Mouse (Mus musculus) CH12.LX (cell line): ENCODE data around the gene Vav2. TPM values are rescaled to one million over a fixed set of nuclear protein-coding genes. Genes with fewer than 3 reads are reported as not detected.

Experiments used
- DNase-seq: peaks from one replicate; pipeline ENCODE4 v3.0.0-alpha.2; 2013; ENCODE audit errors: extremely low read depth
- H3K27ac ChIP-seq: 2 replicates; pipeline ENCODE4 v1.5.1; 2012; ENCODE audit warnings: low read depth, mild to moderate bottlenecking, control low read depth, moderate library complexity; ENCODE audit not compliant: insufficient read depth
- H3K27me3 ChIP-seq: replicated peaks from 2 replicates; pipeline ENCODE3; 2012; ENCODE audit warnings: inconsistent platforms
- H3K36me3 ChIP-seq, 2 experiments: replicated peaks in 1 of 2; 2 replicates each; pipeline versions ENCODE3 to v1.6.1; 2012; ENCODE audit warnings: inconsistent platforms in 1 of 2, low read length in 1 of 2, mild to moderate bottlenecking in 1 of 2, mixed read lengths in 1 of 2, moderate library complexity in 1 of 2; ENCODE audit not compliant: control insufficient read depth in 1 of 2, insufficient read depth in 1 of 2
- H3K4me1 ChIP-seq, 2 experiments: 2 replicates each; pipeline ENCODE4 v1.6.1; 2012; ENCODE audit warnings: inconsistent platforms in 1 of 2, moderate library complexity in 1 of 2; ENCODE audit not compliant: insufficient read depth in 2 of 2, control insufficient read depth in 1 of 2
- H3K4me2 ChIP-seq: 2 replicates; pipeline ENCODE4 v1.6.1; 2012; ENCODE audit warnings: low read depth, mild to moderate bottlenecking, control low read depth; ENCODE audit not compliant: poor library complexity, insufficient read depth, severe bottlenecking
- H3K4me3 ChIP-seq, 3 experiments: fragments of 150-350 bp in 1 of 3; sonication (generic) in 1 of 3; replicated peaks in 1 of 3; 2 replicates each; pipeline versions ENCODE3 to v1.5.1; 2011 to 2012; ENCODE audit warnings: low read depth in 2 of 3, low read length in 2 of 3, mild to moderate bottlenecking in 2 of 3, moderate library complexity in 2 of 3, control low read depth in 1 of 3, improper control_type of control experiment in 1 of 3, inconsistent platforms in 1 of 3, mixed read lengths in 1 of 3; ENCODE audit not compliant: poor library complexity in 1 of 3
- H3K79me2 ChIP-seq: replicated peaks from 2 replicates; pipeline ENCODE4 v1.6.1; 2012; ENCODE audit warnings: mild to moderate bottlenecking, moderate library complexity; ENCODE audit not compliant: control insufficient read depth, poor library complexity, insufficient read depth, severe bottlenecking; ENCODE audit errors: extremely low read depth
- H3K9ac ChIP-seq: 2 replicates; pipeline ENCODE4 v1.6.1; 2012; ENCODE audit warnings: low read depth, mild to moderate bottlenecking, control low read depth, moderate library complexity; ENCODE audit not compliant: insufficient read depth
- H3K9me3 ChIP-seq: replicated peaks from 2 replicates; pipeline ENCODE3; 2012; ENCODE audit warnings: low read length, inconsistent platforms, mixed read lengths
- CHD1 ChIP-seq: IDR thresholded peaks from 2 replicates; pipeline ENCODE4 v1.6.1; 2012; ENCODE audit warnings: low read depth, low read length, improper control_type of control experiment, inconsistent platforms
- EP300 ChIP-seq: IDR thresholded peaks from 2 replicates; pipeline ENCODE4 v1.6.1; 2011; ENCODE audit warnings: low read length, improper control_type of control experiment
- ETS1 ChIP-seq: conservative IDR thresholded peaks from 2 replicates; pipeline ENCODE4 v1.6.1; 2012; ENCODE audit warnings: low read depth, mild to moderate bottlenecking, inconsistent platforms, low read length, improper control_type of control experiment, moderate library complexity
- GABPA ChIP-seq: IDR thresholded peaks from 2 replicates; pipeline ENCODE4 v1.6.1; 2012; ENCODE audit warnings: low read depth, low read length, improper control_type of control experiment, inconsistent platforms; ENCODE audit not compliant: insufficient replicate concordance
- JUN ChIP-seq: IDR thresholded peaks from 2 replicates; pipeline ENCODE4 v1.6.1; 2011; ENCODE audit warnings: low read depth, mild to moderate bottlenecking, low read length, improper control_type of control experiment, moderate library complexity; ENCODE audit not compliant: insufficient read depth
- MAFK ChIP-seq: IDR thresholded peaks from 2 replicates; pipeline ENCODE4 v1.6.1; 2011; ENCODE audit warnings: low read length, improper control_type of control experiment; ENCODE audit not compliant: insufficient replicate concordance
- MAX ChIP-seq: IDR thresholded peaks from 2 replicates; pipeline ENCODE4 v1.6.1; 2011; ENCODE audit warnings: low read length, improper control_type of control experiment
- MEF2A ChIP-seq: IDR thresholded peaks from 2 replicates; pipeline ENCODE4 v1.6.1; 2014; ENCODE audit warnings: low read depth, mild to moderate bottlenecking, inconsistent platforms, low read length, improper control_type of control experiment, borderline replicate concordance
- MXI1 ChIP-seq: IDR thresholded peaks from 2 replicates; pipeline ENCODE4 v1.6.1; 2011; ENCODE audit warnings: mild to moderate bottlenecking, low read depth, low read length, improper control_type of control experiment
- MYC ChIP-seq: IDR thresholded peaks from 2 replicates; pipeline ENCODE4 v1.6.1; 2011; ENCODE audit warnings: low read depth, mild to moderate bottlenecking, improper control_type of control experiment, low read length
- NELFE ChIP-seq: IDR thresholded peaks from 2 replicates; pipeline ENCODE4 v1.6.1; 2011; ENCODE audit warnings: low read depth, low read length, improper control_type of control experiment
- NRF1 ChIP-seq: IDR thresholded peaks from 2 replicates; pipeline ENCODE4 v1.6.1; 2014; ENCODE audit warnings: low read depth, mild to moderate bottlenecking, inconsistent platforms, low read length, improper control_type of control experiment, moderate library complexity
- PAX5 ChIP-seq: IDR thresholded peaks from 2 replicates; pipeline ENCODE4 v1.6.1; 2012; ENCODE audit warnings: low read length, inconsistent platforms, mixed read lengths
- POLR2AphosphoS2 ChIP-seq: IDR thresholded peaks from 2 replicates; pipeline ENCODE4 v1.6.1; 2011; ENCODE audit warnings: low read depth, low read length, improper control_type of control experiment
- SIN3A ChIP-seq: IDR thresholded peaks from 2 replicates; pipeline ENCODE4 v1.6.1; 2012; ENCODE audit warnings: low read length, improper control_type of control experiment, inconsistent platforms
- USF1 ChIP-seq: IDR thresholded peaks from 2 replicates; pipeline ENCODE4 v1.6.1; 2014; ENCODE audit warnings: low read depth, mild to moderate bottlenecking, inconsistent platforms, low read length, improper control_type of control experiment
- ZMIZ1 ChIP-seq: IDR thresholded peaks from 2 replicates; pipeline ENCODE4 v1.6.1; 2012; ENCODE audit warnings: low read depth, mild to moderate bottlenecking, inconsistent platforms, low read length, improper control_type of control experiment
- dilution Hi-C: fragments of 300-500 bp; cut with MboI; formaldehyde crosslinking; loops from 2 replicates; pipeline ENCODE4 v1.14.3; 2020; ENCODE audit warnings: low sequenced_read_pairs; ENCODE audit not compliant: extremely low pct_unique_long_range_greater_than_20kb, extremely low pct_ligation_motif_present
- in situ Hi-C: fragments of 300-500 bp; cut with MboI; formaldehyde crosslinking; loops from 3 replicates; pipeline ENCODE4 v1.14.3; 2019; ENCODE audit warnings: low sequenced_read_pairs, low pct_ligation_motif_present, low pct_unique_long_range_greater_than_20kb, mixed read lengths
- polyA plus RNA-seq: library from polyadenylated mRNA; unstranded; fragments of >175 nt; gene quantifications from 2 replicates; pipeline ENCODE4 v1.2.1, GENCODE M21; 2012; ENCODE audit warnings: low read depth; ENCODE audit not compliant: insufficient read length
- total RNA-seq, 2 experiments: library from RNA; depleted of rRNA; stranded (reverse); fragments of 300-350 nt in 1 of 2; fragments of >200 nt in 1 of 2; gene quantifications; 2 replicates each; pipeline ENCODE4 v1.2.3; 2012 to 2014

The Vav2 gene
- total and polyA plus RNA-seq, 3 experiments: 31.5 to 46.8 (median 46.6) TPM

- H3K9me3 ChIP-seq: no peaks in the 10 kb centered on the region
- H3K4me3 ChIP-seq: no peak overlapping the region
- in situ Hi-C loops (no loop called here), dilution Hi-C loops (no loop called here)
- DNase-seq: no peak
- H3K36me3 ChIP-seq: peaks cover 18 to 83% of the 10 kb centered on the region in 2 experiments
- no peak for TF ChIP-seq POLR2AphosphoS2
- TF ChIP-seq ETS1: no peak
- TF ChIP-seq MAX: no peak
- TF ChIP-seq SIN3A: no peak
- no peak for TF ChIP-seq PAX5
- no peak overlapping the region for H3K9ac ChIP-seq
- H3K79me2 ChIP-seq: peaks cover 37% of the 10 kb centered on the region
- peaks cover 29 to 94% of the 10 kb centered on the region in 2 experiments for H3K4me1 ChIP-seq
- H3K27me3 ChIP-seq: no peaks in the 10 kb centered on the region
- H3K4me2 ChIP-seq: no peak overlapping the region
- H3K27ac ChIP-seq: no peak overlapping the region
Observed at GRCm38 (mm10) chr2:27321431-27321875, 105.4 kb downstream of the Vav2 start.

GRCm38 (mm10) chr2:27320820-27321219, 106.0 kb downstream of the Vav2 start:
- dilution Hi-C loops (no loop called here), in situ Hi-C loops (no loop called here)
- Histone ChIP-seq H3K36me3 (peaks cover 23 to 83% of the 10 kb centered on the region in 2 experiments), H3K4me3 (no peak overlapping the region), H3K9me3 (no peaks in the 10 kb centered on the region), H3K4me1 (peaks cover 33 to 94% of the 10 kb centered on the region in 2 experiments), H3K79me2 (peaks cover 39% of the 10 kb centered on the region), H3K27ac (no peak overlapping the region), H3K27me3 (no peaks in the 10 kb centered on the region), H3K4me2 (no peak overlapping the region), H3K9ac (no peak overlapping the region)
- DNase-seq: no peak
- TF ChIP-seq GABPA: no peak

GRCm38 (mm10) chr2:27318606-27319005, 108.2 kb downstream of the Vav2 start:
- Histone ChIP-seq H3K9me3 (no peaks in the 10 kb centered on the region), H3K79me2 (peaks cover 38% of the 10 kb centered on the region), H3K27ac (peak overlapping the region; percentile 58; the same call in 1 of the 2 replicates), H3K9ac (no peak overlapping the region), H3K27me3 (no peaks in the 10 kb centered on the region), H3K36me3 (peaks cover 24 to 74% of the 10 kb centered on the region in 2 experiments), H3K4me1 (peaks cover 48 to 96% of the 10 kb centered on the region in 2 experiments), H3K4me3 (no peak overlapping the region), H3K4me2 (no peak overlapping the region)
- in situ Hi-C loops (no loop called here), dilution Hi-C loops (no loop called here)
- TF ChIP-seq CHD1: no peak
- TF ChIP-seq EP300: no peak
- TF ChIP-seq JUN: no peak
- no peak for TF ChIP-seq MEF2A
- no peak for TF ChIP-seq MYC
- no peak for TF ChIP-seq ZMIZ1
- no peak for TF ChIP-seq NELFE
- TF ChIP-seq USF1: no peak
- no peak for TF ChIP-seq NRF1
- TF ChIP-seq ETS1: no peak
- no peak for TF ChIP-seq GABPA
- TF ChIP-seq MXI1: no peak
- no peak for TF ChIP-seq MAFK
- peak; percentile 33 for DNase-seq
